Mouse (Mus musculus) liver, embryonic 12.5 days (tissue): ENCODE measurements around the gene Ccdc33. TPM values are rescaled to one million over a fixed set of nuclear protein-coding genes. Genes with fewer than 3 reads are reported as not detected.

ENCODE experiments used
- ATAC-seq: fragments of 200-750 bp; cut with Nextera tagmentation; 2 replicates; pipeline ENCODE4 v1.8.0; 2017; ENCODE audit warnings: moderate number of reproducible peaks, mild to moderate bottlenecking, moderate library complexity
- H3K27ac ChIP-seq: fragments of 300-500 bp; sonication (generic); 2 replicates; pipeline ENCODE4 v1.5.1; 2016; ENCODE audit warnings: mild to moderate bottlenecking
- H3K27me3 ChIP-seq: fragments of 300-500 bp; sonication (generic); replicated peaks from 2 replicates; pipeline ENCODE4 v1.6.1; 2016; ENCODE audit warnings: mild to moderate bottlenecking, moderate library complexity
- H3K36me3 ChIP-seq: fragments of 300-500 bp; sonication (generic); 2 replicates; pipeline ENCODE4 v1.6.1; 2016; ENCODE audit warnings: mild to moderate bottlenecking, moderate library complexity
- H3K4me1 ChIP-seq: fragments of 300-500 bp; sonication (generic); 2 replicates; pipeline ENCODE4 v1.6.1; 2016
- H3K4me2 ChIP-seq: fragments of 300-500 bp; sonication (generic); 2 replicates; pipeline ENCODE4 v1.6.1; 2016; ENCODE audit warnings: mild to moderate bottlenecking, moderate library complexity
- H3K4me3 ChIP-seq: fragments of 300-500 bp; sonication (generic); 2 replicates; pipeline ENCODE4 v1.5.1; 2016; ENCODE audit warnings: mild to moderate bottlenecking, moderate library complexity
- H3K9ac ChIP-seq: fragments of 300-500 bp; sonication (generic); 2 replicates; pipeline ENCODE4 v1.6.1; 2016; ENCODE audit warnings: mild to moderate bottlenecking, moderate library complexity
- H3K9me3 ChIP-seq: fragments of 300-500 bp; sonication (generic); replicated peaks from 2 replicates; pipeline ENCODE4 v1.6.1; 2016; ENCODE audit warnings: mild to moderate bottlenecking, moderate library complexity
- WGBS: fragments of 180-500 bp; shearing (Covaris S2); methylation state at CpG from one replicate; pipeline ENCODE4 v1.1.7; 2016; ENCODE audit not compliant: insufficient replicate concordance; 5-methylcytosine and 5-hydroxymethylcytosine counted together
- polyA plus RNA-seq: library from polyadenylated mRNA; unstranded; fragments of >200 nt; fragmentation: Nextera tagmentation; extraction: Ambion mirVana; gene quantifications from 2 replicates; pipeline ENCODE4 v1.2.1, GENCODE M21; 2016

The Ccdc33 gene
- polyA plus RNA-seq, 1 experiment from 2014 or later: not detected

DNA sequence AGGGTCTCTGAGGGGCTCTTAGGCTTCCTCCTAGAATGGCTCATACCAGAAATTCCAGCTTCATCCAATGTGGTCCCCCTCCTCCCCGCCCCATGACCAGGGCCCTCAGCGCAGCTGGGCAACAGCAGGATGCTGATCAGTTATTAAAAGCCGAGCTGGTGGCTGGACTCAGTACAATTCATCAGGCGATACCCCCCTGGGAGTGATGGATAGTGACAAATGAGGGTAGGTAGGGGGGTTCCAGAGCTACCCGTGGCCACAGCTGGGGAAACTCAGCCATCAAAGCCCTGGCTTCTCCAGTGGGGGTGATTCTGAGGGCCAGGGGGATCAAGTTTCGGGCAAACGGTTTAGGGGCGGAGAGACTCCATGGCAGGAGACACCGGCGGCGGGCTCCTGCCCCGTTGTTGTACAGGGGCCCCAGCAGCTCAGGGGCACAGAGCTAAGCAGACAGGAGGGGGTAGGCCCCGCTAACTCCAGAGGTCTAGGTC, 10.3 kb upstream of the Ccdc33 start:
- H3K27me3 ChIP-seq: peaks cover 72% of the 10 kb centered on the region
- H3K9ac ChIP-seq: no peak overlapping the region
- H3K4me1 ChIP-seq: no peaks in the 10 kb centered on the region
- H3K4me2 ChIP-seq: no peak overlapping the region
- no peaks in the 10 kb centered on the region for H3K9me3 ChIP-seq
- no peak overlapping the region for H3K27ac ChIP-seq
- no peak overlapping the region for H3K4me3 ChIP-seq
- no peaks in the 10 kb centered on the region for H3K36me3 ChIP-seq
- no peak for ATAC-seq
- 16% methylated on average over 13 of the region's 13 CpGs for WGBS

DNA sequence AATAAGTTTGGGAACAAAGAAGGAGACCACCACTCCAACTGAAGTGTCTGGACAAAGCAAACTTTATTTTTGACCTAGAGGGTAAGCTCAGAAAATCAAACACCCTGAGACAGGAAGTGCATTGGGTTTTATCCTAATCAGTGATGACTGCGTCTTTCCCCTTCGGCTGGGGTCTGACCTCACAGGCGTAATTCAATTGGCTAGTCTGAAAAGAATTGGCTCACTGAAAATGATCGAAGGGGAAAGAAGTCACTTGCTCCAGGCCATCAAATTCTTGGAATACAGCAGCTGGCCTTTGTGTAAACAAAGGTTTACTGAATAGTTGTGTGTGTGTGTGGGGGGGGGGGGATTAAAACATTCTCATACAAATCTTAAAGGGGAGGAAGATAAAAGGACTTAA, 7.2 kb upstream of the Ccdc33 start:
- H3K27me3 ChIP-seq: peaks cover 54% of the 10 kb centered on the region
- ATAC-seq: no peak
- no peak overlapping the region for H3K9ac ChIP-seq
- H3K27ac ChIP-seq: no peak overlapping the region
- no peaks in the 10 kb centered on the region for H3K4me1 ChIP-seq
- 36% methylated on average over 4 of the region's 4 CpGs for WGBS
- no peak overlapping the region for H3K4me2 ChIP-seq
- H3K36me3 ChIP-seq: no peaks in the 10 kb centered on the region
- no peak overlapping the region for H3K4me3 ChIP-seq
- no peaks in the 10 kb centered on the region for H3K9me3 ChIP-seq

DNA sequence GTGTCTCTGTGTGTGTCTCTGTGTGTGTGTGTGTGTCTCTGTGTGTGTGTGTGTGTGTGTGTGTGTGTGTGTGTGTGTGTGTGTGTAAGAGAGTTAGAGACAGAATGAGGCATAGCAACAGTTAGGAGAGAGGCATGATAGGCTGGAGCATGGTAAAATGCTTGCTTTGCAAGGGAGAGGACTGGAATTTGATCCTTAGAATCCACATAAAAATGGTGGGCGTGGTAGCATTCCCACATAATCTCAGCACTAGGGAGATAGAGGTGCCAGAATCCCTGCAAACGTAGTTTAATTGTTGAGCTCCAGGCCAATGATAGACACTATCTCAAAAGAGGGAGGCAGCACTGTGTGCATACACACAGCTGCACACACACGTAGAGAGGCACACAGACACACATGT, 6.5 kb upstream of the Ccdc33 start:
- Histone ChIP-seq H3K4me3 (no peak overlapping the region), H3K9ac (no peak overlapping the region), H3K27ac (no peak overlapping the region), H3K9me3 (no peaks in the 10 kb centered on the region), H3K36me3 (no peaks in the 10 kb centered on the region), H3K27me3 (peaks cover 52% of the 10 kb centered on the region), H3K4me2 (no peak overlapping the region), H3K4me1 (no peaks in the 10 kb centered on the region)
- no peak for ATAC-seq
- 43% methylated on average over 3 of the region's 3 CpGs for WGBS

DNA sequence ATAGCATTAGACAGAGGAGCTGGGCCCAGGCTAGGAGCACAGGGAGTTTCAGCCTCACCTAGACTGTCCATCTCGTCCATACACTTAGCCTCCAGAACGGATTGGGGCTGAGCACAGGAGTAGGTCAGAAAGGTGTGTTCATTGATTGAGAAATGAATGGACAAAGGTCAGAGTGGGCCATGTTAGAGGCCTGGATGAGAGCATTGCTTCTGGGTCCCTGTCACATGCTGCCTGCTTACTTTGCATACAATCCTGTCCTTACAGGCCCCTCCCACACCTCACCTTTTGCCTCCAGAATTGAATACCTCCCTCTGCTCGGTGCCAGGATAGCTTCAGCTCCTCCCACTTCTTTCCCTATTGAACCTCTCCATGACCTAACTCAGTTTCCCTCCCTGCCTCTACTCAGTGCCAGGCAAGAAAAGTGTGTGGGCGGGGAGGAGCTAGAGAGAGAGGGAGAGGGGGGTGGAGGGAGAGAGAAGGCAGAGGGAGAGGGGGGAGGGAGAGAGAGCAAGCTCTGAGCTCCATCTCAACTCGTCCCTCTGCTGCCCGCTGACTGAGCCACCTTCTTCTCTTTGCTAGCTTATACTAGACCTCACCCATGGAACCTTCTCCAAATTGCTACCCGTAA, 2.5 kb downstream of the Ccdc33 start:
- Histone ChIP-seq H3K4me3 (no peak overlapping the region), H3K4me1 (peaks cover 20% of the 10 kb centered on the region), H3K36me3 (no peaks in the 10 kb centered on the region), H3K27me3 (peaks cover 86% of the 10 kb centered on the region), H3K27ac (no peak overlapping the region), H3K4me2 (no peak overlapping the region), H3K9ac (no peak overlapping the region), H3K9me3 (no peaks in the 10 kb centered on the region)
- ATAC-seq: 0 out of 2 replicates have a peak, but pooled peaks have one; percentile 18
- 23% methylated on average over 7 of the region's 7 CpGs for WGBS

DNA sequence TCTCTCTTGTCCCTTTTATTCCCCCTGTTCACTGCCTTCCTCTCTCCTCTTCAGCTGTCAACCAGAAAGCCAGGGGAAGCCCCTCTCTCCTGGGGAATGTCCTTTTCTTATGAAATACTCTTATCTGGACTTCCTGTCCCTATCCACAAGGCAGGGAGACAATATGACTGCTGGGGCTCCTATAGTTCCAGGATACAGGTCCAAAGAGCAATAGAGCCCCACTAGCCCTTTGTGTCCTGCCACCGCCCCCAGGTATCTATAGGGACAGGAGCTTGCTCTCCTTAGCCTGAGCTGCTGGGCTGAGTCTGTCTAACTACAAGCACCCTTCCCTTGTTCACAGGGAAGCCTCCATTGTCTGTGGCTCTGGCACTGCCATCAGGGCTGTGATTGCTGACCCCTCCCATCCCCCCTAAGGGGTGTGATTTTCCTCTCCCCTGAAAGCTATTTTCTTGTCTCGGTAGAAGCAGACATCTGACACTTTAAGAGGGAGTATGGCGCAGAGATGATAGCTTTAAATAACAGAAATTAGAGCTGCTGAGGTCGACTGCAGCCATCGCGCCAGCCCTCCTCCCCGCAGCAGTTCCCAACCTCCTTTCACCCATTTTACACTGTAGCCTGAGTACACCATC, 3.2 kb downstream of the Ccdc33 start:
- no peak overlapping the region for H3K4me2 ChIP-seq
- H3K9ac ChIP-seq: no peak overlapping the region
- H3K27ac ChIP-seq: no peak overlapping the region
- peaks cover 20% of the 10 kb centered on the region for H3K4me1 ChIP-seq
- H3K9me3 ChIP-seq: no peaks in the 10 kb centered on the region
- H3K36me3 ChIP-seq: no peaks in the 10 kb centered on the region
- no peak for ATAC-seq
- no peak overlapping the region for H3K4me3 ChIP-seq
- H3K27me3 ChIP-seq: peaks cover 89% of the 10 kb centered on the region
- WGBS: 15% methylated on average over 7 of the region's 7 CpGs

DNA sequence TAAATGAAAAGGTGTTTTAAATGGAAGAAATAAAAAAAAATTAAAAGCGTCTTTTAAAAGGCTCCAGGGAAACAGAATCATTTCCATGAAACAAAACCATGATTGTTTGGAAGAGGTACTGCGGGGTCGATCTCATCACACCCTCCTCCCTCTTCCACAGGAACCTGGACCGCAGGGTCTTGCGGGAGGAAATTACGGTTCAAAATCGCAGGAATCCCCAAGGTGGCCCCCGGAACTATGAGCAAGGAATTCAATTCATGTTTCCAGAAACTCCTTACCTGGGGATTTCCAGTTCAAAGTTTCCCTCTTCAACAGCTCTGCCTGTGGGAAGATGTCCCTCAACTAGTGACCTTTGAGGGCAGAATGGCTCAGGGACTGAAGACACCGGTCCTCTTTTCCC, 4.6 kb downstream of the Ccdc33 start:
- no peak overlapping the region for H3K9ac ChIP-seq
- 7% methylated on average over 9 of the region's 9 CpGs for WGBS
- peaks cover 20% of the 10 kb centered on the region for H3K4me1 ChIP-seq
- H3K9me3 ChIP-seq: no peaks in the 10 kb centered on the region
- no peaks in the 10 kb centered on the region for H3K36me3 ChIP-seq
- H3K27me3 ChIP-seq: peaks cover 91% of the 10 kb centered on the region
- H3K4me3 ChIP-seq: no peak overlapping the region
- ATAC-seq: no peak
- no peak overlapping the region for H3K4me2 ChIP-seq
- no peak overlapping the region for H3K27ac ChIP-seq

DNA sequence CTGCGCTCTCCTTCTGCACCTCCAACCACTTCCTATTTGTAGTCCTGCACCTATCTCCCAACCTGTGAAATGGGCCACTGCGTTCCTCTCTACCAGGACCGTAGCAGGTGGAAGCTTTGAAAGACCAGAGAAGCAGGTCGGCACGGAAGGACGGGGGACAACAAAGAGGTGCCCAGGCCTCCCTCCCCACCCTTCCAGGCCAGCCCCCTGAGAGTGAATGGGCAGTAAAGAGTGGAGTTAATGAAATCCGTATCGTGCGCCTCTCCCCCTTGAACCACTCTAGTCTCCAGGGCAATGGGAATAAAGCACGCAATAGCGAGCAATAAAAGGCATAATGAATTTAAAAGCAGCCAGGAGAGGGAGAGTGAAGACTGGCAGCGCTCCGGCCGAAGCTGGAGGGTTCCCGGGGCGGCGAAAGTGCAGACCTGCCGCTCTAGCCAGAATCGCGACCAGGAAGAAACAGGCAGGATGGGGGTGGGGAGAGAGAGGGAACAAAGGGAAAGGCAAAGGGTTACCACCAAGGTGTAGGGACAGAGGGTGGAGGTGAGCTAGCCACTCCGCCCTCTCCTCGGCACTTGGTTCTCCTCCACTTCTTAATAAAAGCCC, 5.2 kb downstream of the Ccdc33 start:
- Histone ChIP-seq H3K27ac (no peak overlapping the region), H3K4me3 (no peak overlapping the region), H3K4me1 (peaks cover 20% of the 10 kb centered on the region), H3K36me3 (no peaks in the 10 kb centered on the region), H3K4me2 (peak overlapping the region; percentile 16), H3K9me3 (no peaks in the 10 kb centered on the region), H3K27me3 (peaks cover 84% of the 10 kb centered on the region), H3K9ac (no peak overlapping the region)
- ATAC-seq: no peak
- 6% methylated on average over 22 of the region's 22 CpGs for WGBS

DNA sequence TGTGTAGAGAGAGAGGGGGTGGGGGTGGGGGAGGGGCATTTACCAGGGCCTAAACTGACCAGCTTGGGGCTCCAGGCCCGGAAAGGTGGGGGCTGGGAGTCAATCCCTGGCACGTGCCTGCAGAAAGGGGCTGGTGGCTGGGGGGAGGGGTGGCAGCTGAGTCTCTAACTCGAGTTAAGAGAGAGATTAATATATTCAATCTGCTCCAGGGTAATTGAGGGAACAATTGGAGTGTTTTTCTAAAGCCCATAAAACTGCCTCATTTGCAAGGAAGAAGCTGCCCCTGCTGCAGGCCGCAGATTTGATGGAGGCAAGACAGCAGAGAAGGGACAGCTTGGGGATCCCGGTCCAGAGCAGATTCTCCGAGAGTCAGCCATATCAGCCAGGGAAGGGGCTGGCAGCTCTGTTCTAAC, 5.8 kb downstream of the Ccdc33 start:
- no peak for ATAC-seq
- no peak overlapping the region for H3K4me3 ChIP-seq
- peaks cover 79% of the 10 kb centered on the region for H3K27me3 ChIP-seq

DNA sequence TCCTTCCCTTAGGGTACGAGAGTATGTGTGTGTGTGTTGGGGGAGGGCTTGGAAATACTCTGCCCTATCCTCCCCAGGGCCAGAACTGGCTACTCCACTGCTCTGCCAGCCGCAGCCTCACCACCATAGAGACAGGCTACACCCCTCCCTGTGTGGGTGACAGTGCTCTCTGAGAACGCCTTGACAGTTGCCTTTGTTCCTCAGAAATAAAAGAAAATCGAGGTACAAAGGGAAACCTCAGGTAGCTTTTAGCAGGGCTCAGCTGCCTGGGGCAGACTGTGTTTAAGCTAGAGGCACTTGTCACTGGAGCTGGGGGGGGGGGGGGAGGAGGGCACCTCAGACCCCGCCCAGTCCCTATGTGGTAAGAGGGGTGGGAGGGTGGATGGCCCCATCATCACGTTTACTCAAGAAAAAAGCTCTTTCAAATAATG, 6.3 kb downstream of the Ccdc33 start:
- Histone ChIP-seq H3K36me3 (no peaks in the 10 kb centered on the region), H3K27me3 (peaks cover 74% of the 10 kb centered on the region), H3K4me3 (no peak overlapping the region), H3K9ac (no peak overlapping the region), H3K4me2 (no peak overlapping the region), H3K27ac (no peak overlapping the region), H3K9me3 (no peaks in the 10 kb centered on the region), H3K4me1 (peaks cover 20% of the 10 kb centered on the region)
- no peak for ATAC-seq
- WGBS: 16% methylated on average over 6 of the region's 6 CpGs

More for the DNA sequence above, 5.8 kb downstream of the Ccdc33 start:
- H3K9ac ChIP-seq: no peak overlapping the region
- WGBS: 8% methylated on average over 6 of the region's 6 CpGs
- H3K27ac ChIP-seq: no peak overlapping the region
- H3K4me1 ChIP-seq: peaks cover 20% of the 10 kb centered on the region
- H3K4me2 ChIP-seq: peak overlapping the region; percentile 16; the same call in 1 of the 2 replicates
- H3K9me3 ChIP-seq: no peaks in the 10 kb centered on the region
- no peaks in the 10 kb centered on the region for H3K36me3 ChIP-seq

DNA sequence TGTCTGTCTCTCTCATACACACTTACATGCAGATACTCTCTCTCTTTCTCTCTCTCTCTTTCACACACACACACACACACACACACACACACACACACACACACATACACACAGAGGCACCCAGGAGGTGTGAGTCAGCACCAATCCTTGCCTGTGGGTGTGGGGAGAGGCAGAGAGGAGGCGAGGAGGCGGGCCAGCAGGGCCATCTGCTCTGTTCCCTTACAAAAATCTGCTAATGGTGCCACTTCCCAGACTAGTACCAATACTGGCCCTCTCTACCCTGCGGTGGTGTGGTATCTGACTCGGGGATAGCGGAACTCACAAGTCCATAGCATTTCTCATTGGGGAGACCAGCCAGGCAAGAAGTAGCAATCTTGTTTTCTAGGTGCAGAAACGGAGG, 7.2 kb downstream of the Ccdc33 start:
- WGBS: 49% methylated on average over 6 of the region's 6 CpGs
- ATAC-seq: no peak
- peaks cover 20% of the 10 kb centered on the region for H3K4me1 ChIP-seq

DNA sequence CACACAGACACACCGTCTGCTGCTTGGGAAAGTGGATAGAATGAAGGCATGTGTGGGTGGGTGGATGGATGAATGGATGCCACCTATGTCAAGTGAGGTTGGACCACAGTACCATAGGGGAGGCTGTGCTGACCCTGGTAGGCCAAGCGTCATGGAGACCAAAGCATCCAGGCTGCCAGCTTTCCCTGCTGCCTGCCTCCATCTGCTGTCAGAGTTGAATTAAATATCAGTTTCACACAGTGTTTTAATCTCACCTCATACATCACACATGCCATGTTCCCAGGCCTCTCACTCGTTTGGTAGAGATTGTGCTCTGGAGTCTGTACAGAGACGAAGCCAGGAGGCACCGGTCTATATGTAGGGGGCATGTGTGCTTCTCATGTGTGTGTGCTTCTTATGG, 7.8 kb downstream of the Ccdc33 start:
- no peaks in the 10 kb centered on the region for H3K36me3 ChIP-seq
- H3K27ac ChIP-seq: no peak overlapping the region
- H3K4me2 ChIP-seq: no peak overlapping the region
- peaks cover 15% of the 10 kb centered on the region for H3K4me1 ChIP-seq
- H3K27me3 ChIP-seq: peaks cover 63% of the 10 kb centered on the region
- WGBS: 58% methylated on average over 5 of the region's 5 CpGs
- ATAC-seq: no peak
- H3K9ac ChIP-seq: no peak overlapping the region
- H3K4me3 ChIP-seq: no peak overlapping the region
- no peaks in the 10 kb centered on the region for H3K9me3 ChIP-seq

More for the DNA sequence above, 7.2 kb downstream of the Ccdc33 start:
- no peak overlapping the region for H3K27ac ChIP-seq
- H3K4me2 ChIP-seq: no peak overlapping the region
- no peak overlapping the region for H3K4me3 ChIP-seq
- no peaks in the 10 kb centered on the region for H3K36me3 ChIP-seq
- H3K27me3 ChIP-seq: peaks cover 66% of the 10 kb centered on the region
- H3K9ac ChIP-seq: no peak overlapping the region
- no peaks in the 10 kb centered on the region for H3K9me3 ChIP-seq

DNA sequence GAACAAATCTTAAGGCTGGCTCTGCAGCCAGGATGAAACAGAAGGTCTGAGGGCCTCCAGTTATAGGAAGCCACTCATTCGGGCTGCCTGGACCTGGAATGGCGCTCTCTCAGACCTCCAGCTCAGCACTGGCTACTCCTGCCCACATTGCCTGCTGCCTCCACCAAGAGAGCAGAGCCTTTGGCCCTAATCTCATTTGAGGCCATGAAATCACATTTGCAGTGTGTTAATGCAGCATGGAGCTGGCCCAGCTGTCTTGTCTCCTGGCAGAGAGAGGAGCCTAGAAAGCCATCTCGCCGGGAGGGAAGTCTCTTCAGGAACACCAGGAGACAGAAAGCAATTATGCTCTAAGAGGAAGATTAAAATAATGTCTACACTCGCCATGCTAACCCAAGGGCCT, 11.1 kb downstream of the Ccdc33 start:
- Histone ChIP-seq H3K27ac (no peak overlapping the region), H3K36me3 (no peaks in the 10 kb centered on the region), H3K9ac (no peak overlapping the region), H3K9me3 (no peaks in the 10 kb centered on the region), H3K4me2 (no peak overlapping the region), H3K4me3 (no peak overlapping the region), H3K27me3 (peaks cover 45% of the 10 kb centered on the region), H3K4me1 (peaks cover 3% of the 10 kb centered on the region)
- 46% methylated on average over 5 of the region's 5 CpGs for whole genome bisulfite sequencing
- ATAC-seq: no peak
